Mouse (Mus musculus) spleen, postnatal 4 days (tissue): ENCODE results near the gene Tsc2.
"Not testable (repeated sequence)": the region's sequence is repeated elsewhere in the genome, so short reads cannot be mapped to it uniquely, and the experiment has no call there.

ENCODE experiments used
- DNase-seq, 2 experiments: peaks; one replicate each; pipeline ENCODE4 v3.0.0; 2022; ENCODE audit warnings: low spot score in 2 of 2

Gene Tsc2

DNA sequence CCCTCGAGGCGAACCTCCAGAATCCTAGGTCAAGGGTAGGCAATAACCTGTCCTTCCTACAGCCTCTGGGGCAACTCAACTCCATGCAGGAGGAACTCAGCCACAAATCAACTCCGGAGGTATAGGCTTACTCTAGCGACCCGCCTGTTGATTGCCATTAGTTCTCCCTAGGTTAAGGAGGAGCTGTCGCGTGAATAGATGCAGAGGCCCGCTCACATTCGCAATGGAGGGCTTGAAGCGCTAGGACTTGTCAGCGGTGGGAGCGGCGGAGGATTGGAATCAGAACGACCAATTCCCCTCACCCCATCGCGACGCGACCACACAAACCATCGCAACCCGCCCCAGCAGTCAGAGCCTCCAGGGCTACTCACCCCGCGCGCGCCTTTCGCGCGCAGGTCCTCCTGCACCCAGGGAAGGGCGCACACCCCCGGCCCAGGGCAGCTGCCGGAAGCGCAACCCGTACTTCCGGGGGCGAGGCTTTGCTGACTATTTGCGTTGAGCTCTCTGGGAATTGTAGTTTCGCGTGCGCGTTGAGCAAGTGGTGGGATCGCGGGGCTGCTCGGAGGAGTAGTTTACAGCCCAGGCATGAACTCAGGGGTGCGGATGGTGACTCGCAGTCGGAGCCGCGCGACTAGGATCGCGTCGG lies at the start of gene Tsc2, which contains the start of gene Nthl1:
Tsc2 (minus strand) TSS at position 464 of the 646 bp plus-strand sequence.
Nthl1 (plus strand) TSS at position 514 of the 646 bp plus-strand sequence.
- peak; percentile 76 to 88 for DNase-seq

GRCm38 (mm10) chr17:24677500-24678080 lies 45.2 kb upstream of the Tsc2 start:
- no peak for DNase-seq

DNA sequence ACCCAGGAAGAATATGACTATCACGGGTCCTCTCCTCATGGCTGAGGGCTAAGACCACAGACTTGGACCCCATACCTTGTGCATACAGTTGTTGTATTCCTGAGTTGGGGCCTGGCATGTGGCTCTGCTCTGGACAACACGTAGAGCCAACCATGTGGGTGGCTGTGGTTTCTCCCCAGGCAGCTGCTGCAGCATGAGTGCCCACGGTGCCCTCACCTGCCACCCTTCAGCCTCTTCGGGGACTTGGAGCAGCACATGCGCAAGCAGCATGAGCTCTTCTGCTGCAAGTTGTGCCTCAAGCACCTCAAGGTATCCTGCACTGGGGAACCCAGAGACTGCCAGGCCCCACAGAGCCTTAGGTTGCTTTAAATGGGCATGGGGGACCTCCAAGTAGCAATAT lies 44.4 kb upstream of the Tsc2 start:
- DNase-seq, result no peak

DNA sequence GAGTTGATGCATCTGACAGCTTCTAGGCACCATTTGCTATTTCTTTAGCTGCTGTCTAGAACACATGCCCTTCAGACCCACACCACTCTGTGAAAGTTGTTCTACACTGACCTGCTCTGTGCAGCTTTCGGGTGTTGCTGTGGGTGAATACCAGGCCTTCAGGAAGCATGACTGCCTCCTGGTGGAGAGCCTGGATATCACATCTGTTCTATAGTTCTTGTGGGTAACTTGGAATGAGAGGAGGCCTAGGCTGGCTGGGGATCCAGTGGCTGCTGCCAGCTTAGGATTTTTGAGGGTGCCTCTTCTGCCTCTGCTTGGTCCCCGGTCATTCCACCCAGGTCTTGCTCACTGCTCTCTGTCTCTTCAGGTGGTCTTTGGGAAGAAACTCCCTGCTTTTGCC lies 43.8 kb upstream of the Tsc2 start:
- DNase-seq, result peak; percentile 81 to 90

GRCm38 (mm10) chr17:24674277-24674676 lies 41.8 kb upstream of the Tsc2 start:
- no peak for DNase-seq

DNA sequence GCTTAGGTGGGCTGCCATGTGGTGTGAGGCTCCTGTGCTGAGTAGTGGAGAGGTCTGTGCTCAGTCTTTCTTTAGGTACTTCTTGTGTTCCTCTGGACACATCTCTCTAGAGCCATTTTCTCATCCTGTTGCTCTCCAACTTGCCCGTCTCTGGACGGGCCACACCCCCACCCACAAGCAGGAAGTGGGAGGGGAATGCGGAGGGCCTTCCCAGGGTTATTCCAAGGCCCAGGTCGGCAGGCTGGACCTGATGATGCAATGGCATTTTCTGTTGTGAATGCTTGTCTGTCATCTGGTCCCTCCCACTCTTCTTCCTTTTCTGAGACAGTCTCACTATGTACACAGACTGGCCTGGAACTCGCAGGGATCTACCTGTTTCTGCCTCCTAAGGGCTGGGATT lies 39.7 kb upstream of the Tsc2 start:
- no peak for DNase-seq

GRCm38 (mm10) chr17:24671346-24671745 lies 38.9 kb upstream of the Tsc2 start:
- DNase-seq, result no peak

DNA sequence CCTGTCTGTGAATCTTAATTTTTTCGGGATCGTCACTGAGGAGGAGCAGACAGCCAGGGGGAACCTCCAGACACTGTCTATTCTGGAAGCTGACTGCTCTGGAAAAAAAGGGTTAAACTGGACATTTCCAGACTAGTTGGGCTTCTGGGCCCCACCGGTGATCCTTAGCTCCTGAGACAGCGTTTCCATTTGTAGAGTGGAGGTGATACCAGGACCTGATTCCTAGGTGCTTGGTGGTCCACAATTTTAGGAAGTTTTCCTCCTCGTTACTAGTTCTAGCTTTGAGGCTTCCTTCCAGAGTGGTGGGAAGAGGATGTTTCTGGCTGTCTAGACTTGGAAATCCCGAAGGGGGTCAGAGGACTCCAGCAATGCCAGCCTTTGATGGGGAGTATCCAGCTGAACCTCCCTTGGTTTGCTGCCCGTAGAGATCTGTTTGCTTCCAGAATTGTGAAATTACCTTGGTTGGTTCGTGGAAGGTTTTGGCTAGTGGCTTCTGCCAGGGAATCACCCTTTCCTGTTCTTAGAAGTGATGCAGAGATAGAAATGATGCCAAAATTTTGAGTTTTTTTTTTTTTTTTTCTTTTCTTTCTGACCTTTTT lies 37.9 kb upstream of the Tsc2 start:
- no peak for DNase-seq

- peak; percentile 95 to 98 for DNase-seq
These were observed 37.3 kb upstream of the Tsc2 start, which contains the start of gene Zfp598 for GRCm38 (mm10) chr17:24669545-24670245. TSS of gene Zfp598 (plus strand) at chr17:24669687.

GRCm38 (mm10) chr17:24669214-24669544 lies 36.7 kb upstream of the Tsc2 start:
- not testable (repeated sequence) for DNase-seq

DNA sequence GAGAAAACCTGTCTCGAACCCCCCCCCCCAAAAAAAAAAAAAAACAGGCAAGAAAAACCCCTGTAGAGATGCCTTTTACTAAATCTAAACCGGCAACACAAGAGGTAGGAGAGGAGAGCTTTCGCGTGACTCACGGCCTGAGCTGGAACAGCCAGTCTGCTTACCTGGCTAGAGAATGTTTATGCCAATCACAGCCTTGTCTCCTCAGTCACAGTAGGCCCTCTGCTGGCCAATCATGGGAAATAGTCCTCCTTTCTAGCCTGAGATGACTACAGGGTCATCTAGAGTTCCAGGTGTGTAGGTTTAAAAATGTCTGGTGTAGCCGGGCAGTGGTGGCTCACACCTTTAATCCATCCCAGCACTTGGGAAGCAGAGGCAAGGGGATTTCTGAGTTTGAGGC lies 35.0 kb upstream of the Tsc2 start:
- peak; percentile 64 to 80 for DNase-seq

- not testable (repeated sequence) for DNase-seq
These were observed 34.6 kb upstream of the Tsc2 start for GRCm38 (mm10) chr17:24667011-24667410.

GRCm38 (mm10) chr17:24658017-24658758 lies 25.8 kb upstream of the Tsc2 start, which contains the start of gene Npw:
TSS of gene Npw (minus strand) at chr17:24658457.
- no peak for DNase-seq

DNA sequence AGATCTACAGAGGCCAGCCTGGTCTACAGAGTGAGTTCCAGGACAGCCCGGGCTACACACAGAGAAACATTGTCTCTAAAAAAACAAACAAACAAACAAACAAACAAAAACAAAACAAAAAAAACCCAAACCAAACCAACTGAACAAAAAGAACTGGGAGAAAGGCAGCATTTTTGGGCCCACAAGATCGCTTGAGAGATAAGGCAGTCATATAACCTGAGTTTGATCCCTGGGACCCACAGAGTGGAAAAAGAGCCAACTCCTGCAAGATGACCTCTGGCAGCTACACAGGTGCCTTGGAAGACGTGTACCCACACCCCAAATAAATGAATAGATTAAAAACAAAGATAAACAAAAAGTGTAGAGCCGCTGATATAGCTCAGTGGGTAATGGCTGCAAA lies 22.5 kb upstream of the Tsc2 start:
- DNase-seq, result no peak

DNA sequence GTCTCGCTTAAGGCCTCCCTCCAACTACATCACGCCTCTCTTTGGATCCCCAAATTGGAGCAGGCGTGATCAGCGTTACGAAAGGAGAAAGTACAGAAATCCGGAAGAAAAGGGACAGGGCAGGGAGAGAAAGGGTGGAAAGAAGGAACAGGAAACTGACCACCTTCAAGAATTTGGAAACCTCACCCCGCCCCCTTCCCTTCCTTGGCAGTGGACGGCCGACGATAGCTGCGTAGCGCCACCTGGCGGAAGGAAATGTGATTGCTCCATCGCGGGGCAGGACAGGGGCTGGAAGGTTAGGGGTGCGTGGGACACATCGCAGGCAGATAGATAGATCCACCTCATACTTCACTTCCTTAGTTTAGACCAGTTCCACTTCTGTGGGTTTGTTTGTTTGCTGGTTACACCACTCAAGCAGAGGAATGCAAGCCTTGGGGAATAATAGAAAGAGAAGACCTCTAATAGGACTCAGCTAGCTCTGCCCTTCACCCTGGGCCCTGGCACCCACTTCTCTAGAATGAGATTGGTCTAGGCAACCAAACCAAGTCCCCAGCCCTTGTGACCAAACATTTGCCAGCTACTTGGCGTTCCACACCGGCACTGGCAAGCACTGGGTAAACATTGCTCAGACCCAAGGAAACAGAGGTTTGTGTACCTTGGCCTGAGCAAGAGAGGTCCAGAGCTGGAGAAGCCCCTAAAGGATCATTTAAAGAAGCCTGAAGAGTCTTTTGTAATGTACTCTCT lies 21.7 kb upstream of the Tsc2 start:
- peak; percentile 71 to 89 for DNase-seq

DNA sequence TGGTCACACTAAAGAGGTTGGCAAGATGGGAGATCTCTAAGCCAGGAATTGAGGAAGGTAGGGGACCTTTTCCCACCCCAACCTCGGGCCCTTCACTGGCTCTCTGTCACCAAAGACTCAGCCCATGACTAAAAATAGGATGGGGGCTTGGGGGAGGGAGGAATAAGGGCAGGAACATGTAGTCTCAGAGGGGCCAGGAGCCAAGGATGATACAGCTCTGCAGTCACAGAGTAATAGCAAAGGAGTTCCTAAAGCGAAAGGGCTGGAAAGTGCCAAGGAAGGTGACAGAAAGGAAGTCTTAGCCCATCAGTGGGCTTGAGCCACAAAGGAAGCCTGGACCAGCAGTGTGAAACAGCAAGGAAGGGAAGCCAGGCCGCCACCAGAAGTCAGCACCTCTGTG lies 19.4 kb upstream of the Tsc2 start:
- DNase-seq, result no peak

GRCm38 (mm10) chr17:24650766-24651165 lies 18.3 kb upstream of the Tsc2 start:
- DNase-seq, result no peak

GRCm38 (mm10) chr17:24650070-24650616 lies 17.7 kb upstream of the Tsc2 start, which contains the start of gene Slc9a3r2:
TSS of gene Slc9a3r2 (minus strand) at chr17:24650327.
- DNase-seq, result peak in 1 of 2 experiments; percentile 69

- peak in 1 of 2 experiments; percentile 70 for DNase-seq
These were observed 17.2 kb upstream of the Tsc2 start for GRCm38 (mm10) chr17:24649581-24650069.

GRCm38 (mm10) chr17:24648731-24649377 lies 16.4 kb upstream of the Tsc2 start:
- no peak for DNase-seq
